Mouse (Mus musculus): Measurements from ENCODE around the gene Mapk8ip3.
A peak's percentile ranks its signal among the peaks of the same experiment; 100 is the strongest.

Gene Mapk8ip3

GRCm38 (mm10) chr17:24884391-24884790 lies 52.4 kb downstream of the Mapk8ip3 start:
- DNase-seq = no peak

- DNase-seq = peak; percentile 53
Measured at GRCm38 (mm10) chr17:24881738-24882440, 54.9 kb downstream of the Mapk8ip3 start.

GRCm38 (mm10) chr17:24878531-24878930 lies 58.2 kb downstream of the Mapk8ip3 start:
- DNase-seq = peak; percentile 63

- peak; percentile 94 for DNase-seq
Measured at GRCm38 (mm10) chr17:24878117-24878397, 58.7 kb downstream of the Mapk8ip3 start.

GRCm38 (mm10) chr17:24877336-24878116 lies 59.3 kb downstream of the Mapk8ip3 start:
- peak; percentile 76 for DNase-seq

- DNase-seq = no peak
Measured at GRCm38 (mm10) chr17:24874989-24875388, 61.8 kb downstream of the Mapk8ip3 start.

GRCm38 (mm10) chr17:24874405-24874745 lies 62.4 kb downstream of the Mapk8ip3 start:
- DNase-seq = no peak

- no peak for DNase-seq
Measured at GRCm38 (mm10) chr17:24873695-24874404, 62.9 kb downstream of the Mapk8ip3 start.

- DNase-seq = no peak
Measured at GRCm38 (mm10) chr17:24867914-24868313, 68.9 kb downstream of the Mapk8ip3 start.

GRCm38 (mm10) chr17:24865776-24866175 lies 71.0 kb downstream of the Mapk8ip3 start, which contains the start of gene Igfals:
Igfals (plus strand) TSS chr17:24865997.
- DNase-seq = no peak

GRCm38 (mm10) chr17:24861785-24862184 lies 75.0 kb downstream of the Mapk8ip3 start:
- no peak for DNase-seq

GRCm38 (mm10) chr17:24860076-24860475 lies 76.7 kb downstream of the Mapk8ip3 start:
- no peak for DNase-seq

GRCm38 (mm10) chr17:24858967-24859366 lies 77.8 kb downstream of the Mapk8ip3 start:
- DNase-seq = no peak

- DNase-seq = peak; percentile 93
Measured at GRCm38 (mm10) chr17:24857831-24858470, 78.8 kb downstream of the Mapk8ip3 start.

- DNase-seq = no peak
Measured at GRCm38 (mm10) chr17:24856589-24856988, 80.2 kb downstream of the Mapk8ip3 start.

GRCm38 (mm10) chr17:24855838-24856464 lies 80.8 kb downstream of the Mapk8ip3 start:
- peak; percentile 63 for DNase-seq

- DNase-seq = no peak
Measured at GRCm38 (mm10) chr17:24851381-24852125, 85.2 kb downstream of the Mapk8ip3 start.

- DNase-seq = no peak
Measured at GRCm38 (mm10) chr17:24850773-24851127, 86.0 kb downstream of the Mapk8ip3 start.

- DNase-seq = peak; percentile 99
Measured at GRCm38 (mm10) chr17:24850065-24850772, 86.6 kb downstream of the Mapk8ip3 start, which contains the start of gene Fahd1. Fahd1 (minus strand) TSS chr17:24850364.

GRCm38 (mm10) chr17:24849733-24850064 lies 87.1 kb downstream of the Mapk8ip3 start:
- DNase-seq = no peak

GRCm38 (mm10) chr17:24848600-24849031 lies 88.2 kb downstream of the Mapk8ip3 start:
- peak; percentile 77 for DNase-seq

All from kidney, adult 11 months (tissue).